Mouse (Mus musculus): ENCODE results near the gene Slc36a2. TPM values are rescaled to one million over a fixed set of nuclear protein-coding genes. Genes with fewer than 3 reads are reported as not detected.

Gene Slc36a2
- 0.24 and 0.53 TPM in 2 replicates for polyA plus RNA-seq (2015; fragmentation: Nextera tagmentation; extraction: Ambion mirVana)

DNA sequence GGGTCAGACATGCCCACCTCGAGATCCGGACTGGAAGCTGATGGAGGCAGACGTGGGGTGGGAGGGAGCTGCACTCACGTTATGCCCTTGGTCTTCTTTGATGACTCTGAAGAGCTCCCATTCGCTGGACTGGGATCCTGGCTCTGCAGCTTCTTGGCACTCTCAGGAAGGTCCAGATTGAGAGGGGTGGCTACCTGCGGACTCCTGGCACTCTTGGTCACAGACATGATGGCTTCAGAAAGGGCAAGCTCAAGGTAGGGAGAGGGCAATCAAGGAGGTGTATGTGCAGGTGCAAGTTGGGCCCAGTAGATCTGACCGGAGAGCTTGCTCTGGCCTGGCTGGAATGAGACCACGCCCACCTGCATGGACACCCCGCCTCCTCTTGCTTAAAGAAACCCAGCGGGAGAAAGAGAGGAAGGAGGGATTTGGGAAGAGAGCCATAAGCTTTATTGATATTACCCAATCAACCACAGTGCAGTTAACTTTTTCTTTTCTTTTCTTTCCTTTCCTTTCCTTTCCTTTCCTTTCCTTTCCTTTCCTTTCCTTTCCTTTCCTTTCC is at the start of gene Slc36a2:
Gene Slc36a2, minus strand, starts transcription at position 345 of the 559 bp plus-strand sequence.
- DNase-seq (ENCODE audit: low spot score): no peak

DNA sequence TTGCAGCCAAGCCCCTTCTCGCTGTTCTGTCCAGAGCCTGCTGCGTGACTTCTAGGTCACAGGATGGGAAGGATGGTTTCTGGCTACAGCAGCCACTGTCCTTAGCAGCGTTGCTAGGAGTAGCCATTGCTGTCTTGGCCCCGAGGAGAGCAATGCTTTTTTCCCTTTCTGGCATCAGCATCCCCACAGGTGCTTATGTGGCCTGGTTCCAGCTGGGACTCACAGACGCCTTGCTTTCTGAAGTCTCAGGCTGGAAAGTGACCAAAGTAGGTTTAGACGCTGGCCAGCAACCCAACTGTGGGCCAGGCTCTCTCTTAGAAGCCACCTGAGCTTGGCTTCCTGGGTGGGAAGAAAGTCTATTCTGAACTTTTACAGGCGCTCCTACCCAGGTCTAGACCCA is 49.4 kb upstream of the Slc36a2 start:
- no peak for DNase-seq (ENCODE audit: low spot score)

DNA sequence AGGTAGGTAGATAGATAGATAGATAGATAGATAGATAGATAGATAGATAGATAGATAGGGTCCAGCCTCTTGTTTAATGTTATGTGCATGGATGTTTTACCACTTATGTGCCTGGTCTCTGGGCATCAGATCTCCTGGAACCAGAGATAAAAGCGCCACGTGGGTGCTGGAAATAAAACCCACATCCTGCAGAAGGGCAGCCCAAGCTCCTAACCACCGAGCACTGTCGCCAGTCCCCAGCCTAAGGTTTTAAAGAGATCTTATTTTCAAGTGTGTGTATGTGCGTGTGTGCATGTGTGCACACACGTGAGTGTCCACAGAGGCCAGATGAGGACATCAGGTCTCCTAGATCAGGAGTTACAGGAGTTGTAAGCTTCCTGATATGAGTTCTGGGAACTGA is 46.2 kb upstream of the Slc36a2 start:
- no peak for DNase-seq (ENCODE audit: low spot score)

DNA sequence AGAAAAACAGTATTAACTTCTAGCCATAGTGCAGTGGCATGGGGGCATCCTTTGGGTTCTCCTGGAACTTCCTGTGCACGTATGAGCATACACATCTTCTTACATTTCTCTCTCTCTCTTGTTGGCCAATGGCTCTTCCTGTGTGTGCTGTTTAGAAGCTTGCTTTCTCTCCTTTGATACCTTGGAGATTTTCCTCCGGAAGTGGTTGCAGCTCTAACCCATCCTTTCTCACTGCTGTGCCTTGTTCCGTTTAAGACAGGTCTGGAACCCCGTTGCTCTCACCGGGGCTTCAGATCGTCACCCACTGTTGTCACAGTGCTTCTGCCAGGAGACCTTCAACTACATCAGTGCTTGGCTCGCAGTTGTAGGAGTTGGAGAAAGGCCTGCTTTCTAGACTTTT is 36.4 kb upstream of the Slc36a2 start:
- peak; percentile 36 for DNase-seq (ENCODE audit: low spot score)

DNA sequence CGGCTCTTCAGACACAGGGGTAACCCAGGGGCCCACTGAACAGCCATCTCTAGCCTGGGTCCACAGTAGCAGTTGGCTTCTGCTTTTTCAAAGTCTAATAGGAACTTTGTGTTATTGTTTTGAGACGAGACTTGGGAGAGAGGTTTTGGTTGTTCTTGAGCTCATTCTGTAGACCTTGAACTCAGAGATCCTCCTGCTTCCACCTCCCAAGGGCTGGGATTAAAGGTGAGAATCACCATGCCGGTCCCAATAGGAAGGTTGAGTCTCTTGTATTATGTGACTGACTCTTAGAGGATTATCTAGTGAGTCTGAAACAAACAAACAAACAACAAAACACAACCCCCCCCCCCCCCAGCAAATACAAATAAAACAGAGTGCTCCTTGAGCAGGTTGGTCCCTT is 33.6 kb upstream of the Slc36a2 start:
- no peak for DNase-seq (ENCODE audit: low spot score)

DNA sequence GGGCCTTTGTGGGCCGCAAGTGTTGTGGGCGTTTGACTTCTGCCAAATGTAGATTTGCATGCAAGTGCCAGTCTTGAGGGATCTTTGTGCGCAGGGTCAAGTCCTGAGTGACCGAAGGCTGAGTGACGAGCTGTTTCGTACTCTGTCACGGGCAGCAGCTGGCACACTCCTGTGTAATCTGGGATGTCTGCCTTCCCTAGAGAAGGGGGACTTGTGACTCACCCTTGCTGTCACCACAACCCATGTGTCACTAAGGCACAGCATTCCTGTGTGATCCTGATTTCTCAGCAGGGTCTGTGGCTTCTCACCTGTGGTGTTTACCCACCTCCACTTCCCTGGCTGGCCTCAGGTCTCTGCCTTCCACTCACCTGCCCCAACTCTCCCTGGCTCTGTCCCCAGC is 33.0 kb upstream of the Slc36a2 start:
- no peak for DNase-seq (ENCODE audit: low spot score)

DNA sequence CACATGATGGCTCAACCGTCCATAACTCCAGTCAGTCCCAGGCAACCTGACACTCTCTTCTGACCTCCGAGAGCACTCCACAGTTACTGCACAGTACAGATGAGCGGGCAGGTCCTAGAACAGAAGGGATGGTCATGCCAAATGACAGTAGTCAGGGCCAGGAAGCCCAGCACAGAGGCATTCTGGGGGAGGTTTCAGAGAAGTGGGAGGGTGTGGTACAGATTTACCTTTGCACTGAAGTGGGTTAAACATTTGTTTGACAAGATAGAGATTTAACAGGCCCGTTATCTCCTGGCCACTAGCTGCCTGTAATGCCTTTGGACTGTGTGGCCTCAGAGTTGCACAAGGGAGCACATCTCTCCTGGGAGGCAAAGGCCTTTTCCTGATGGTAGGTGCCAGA is 32.5 kb upstream of the Slc36a2 start:
- DNase-seq (ENCODE audit: low spot score): no peak

DNA sequence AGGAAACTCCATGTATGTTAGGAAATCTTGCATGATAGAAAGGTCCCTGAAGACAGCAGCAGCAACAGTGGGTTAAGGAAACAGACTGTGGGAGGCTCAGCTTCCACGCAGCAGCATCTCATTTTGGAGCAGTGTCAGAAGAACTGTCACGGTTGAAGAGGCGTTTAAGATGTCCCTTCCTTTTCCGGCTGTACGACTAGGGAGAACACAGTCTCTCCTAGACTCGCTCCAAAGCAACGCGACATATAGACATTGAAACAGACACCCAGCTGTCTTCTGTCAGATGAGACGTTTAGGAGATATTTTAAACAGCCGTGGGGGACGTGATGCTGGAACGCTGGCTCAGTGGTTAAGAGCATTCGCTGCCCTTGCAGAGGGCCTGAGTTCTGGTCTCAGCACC is 32.0 kb upstream of the Slc36a2 start:
- no peak for DNase-seq (ENCODE audit: low spot score)

DNA sequence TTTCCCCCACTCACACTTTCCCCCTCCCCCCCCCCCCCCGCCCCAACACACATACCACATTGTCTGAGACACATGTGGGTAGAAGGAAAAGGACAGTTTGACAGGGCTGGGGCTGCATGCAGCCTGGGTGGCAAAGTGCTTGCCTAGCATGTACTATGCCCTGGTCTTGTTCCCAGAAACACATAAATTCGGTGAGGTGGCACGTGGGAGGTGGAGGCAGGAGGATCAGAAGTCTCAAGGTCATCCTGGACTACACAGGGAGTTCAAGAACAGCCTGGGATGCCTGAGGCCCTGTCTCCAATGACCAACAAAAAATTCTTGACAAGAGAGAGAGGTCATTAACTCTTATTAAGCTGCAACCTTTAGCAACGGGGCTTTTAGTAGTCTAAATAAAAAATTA is 31.2 kb upstream of the Slc36a2 start:
- DNase-seq (ENCODE audit: low spot score): no peak

DNA sequence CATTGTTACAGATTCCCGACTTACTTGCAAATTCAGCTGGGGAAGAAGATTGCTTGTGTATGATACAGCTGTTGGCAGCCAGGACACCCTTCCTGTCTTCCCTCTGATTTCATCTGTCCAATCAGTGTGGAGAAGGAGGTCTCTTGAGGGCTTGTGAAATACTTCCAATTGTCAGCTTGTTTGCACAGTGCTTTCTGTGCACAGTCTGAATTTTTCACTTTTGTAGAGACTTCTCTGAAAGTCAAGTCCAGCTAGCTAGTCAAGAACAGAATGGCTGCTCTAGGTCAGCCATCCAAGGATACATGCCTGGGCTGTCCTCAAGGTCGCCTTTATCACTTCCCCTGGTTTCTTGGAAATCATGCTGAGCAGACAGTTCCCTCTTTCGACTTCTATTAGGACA is 30.1 kb upstream of the Slc36a2 start:
- no peak for DNase-seq (ENCODE audit: low spot score)

DNA sequence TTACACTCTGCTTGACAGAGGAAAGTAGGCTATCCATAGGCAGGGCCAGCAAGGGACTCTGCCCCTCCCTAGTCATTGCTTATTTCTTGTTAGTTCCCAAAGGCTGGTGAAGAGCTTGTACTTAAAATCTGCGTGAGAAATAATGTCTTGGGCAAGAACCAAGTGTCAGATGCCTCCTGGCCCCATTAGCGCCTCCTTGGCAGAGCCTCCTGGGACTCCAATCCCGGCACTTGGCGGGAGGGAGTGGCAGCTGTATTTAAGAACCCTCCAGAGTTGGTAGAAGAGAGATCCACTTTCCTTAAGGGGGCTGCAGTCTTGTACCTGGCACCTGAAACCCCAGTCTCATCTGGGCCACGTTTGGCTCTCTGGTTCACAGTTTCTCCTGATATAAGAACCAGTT is 29.3 kb upstream of the Slc36a2 start:
- no peak for DNase-seq (ENCODE audit: low spot score)

DNA sequence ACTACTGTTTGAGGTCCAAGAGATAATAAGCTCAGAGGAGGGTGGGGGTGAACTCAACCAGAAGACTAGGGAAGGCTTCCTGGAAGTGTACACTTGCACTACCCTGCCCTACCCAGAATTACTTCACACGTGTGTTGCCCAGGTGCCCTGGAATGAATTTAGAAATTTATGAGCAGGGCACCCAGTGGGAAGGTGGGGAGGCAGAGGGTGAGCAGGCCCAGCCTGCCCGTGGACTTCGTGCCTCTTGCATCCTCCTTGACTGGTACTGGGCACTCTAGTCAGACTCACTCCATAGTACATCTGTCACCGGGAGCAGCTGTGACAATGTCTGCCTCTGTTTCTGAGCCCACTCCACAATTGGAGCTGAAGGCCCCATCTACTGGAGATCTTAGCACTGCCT is 28.6 kb upstream of the Slc36a2 start:
- DNase-seq (ENCODE audit: low spot score): no peak

DNA sequence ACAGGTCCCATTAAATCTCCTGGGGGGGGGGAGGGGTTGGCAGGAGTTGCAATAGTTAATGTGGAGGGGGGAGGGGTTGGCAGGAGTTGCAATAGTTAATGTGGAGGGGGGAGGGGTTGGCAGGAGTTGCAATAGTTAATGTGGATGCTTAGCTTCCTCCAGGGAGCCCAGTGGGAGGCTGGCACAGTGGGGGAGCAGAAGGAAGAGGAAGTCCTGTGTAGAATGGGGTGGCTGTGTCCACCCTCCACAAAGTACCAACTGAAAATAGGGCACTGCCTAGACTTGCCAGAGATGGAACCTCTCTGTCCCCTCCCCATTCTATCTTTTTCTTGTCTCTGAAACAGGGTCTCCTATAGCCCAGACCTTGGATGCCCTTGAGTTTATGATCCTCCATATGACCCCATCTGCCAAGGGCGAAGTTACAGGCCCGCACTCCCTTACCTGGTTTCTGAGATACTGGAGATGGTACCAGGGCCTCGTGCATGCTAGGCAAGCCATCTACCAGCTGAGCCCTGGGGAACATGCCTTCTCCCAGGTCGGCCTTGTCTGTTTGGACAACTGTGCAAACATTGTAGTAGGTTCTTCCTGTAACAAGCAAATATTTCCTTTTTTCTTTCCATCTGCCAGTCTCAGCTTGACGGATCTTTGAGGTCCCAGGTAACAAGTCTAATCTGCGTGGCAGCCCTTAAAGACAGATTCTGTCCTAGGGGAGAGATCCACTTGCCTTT is 24.9 kb upstream of the Slc36a2 start:
- no peak for DNase-seq (ENCODE audit: low spot score)

DNA sequence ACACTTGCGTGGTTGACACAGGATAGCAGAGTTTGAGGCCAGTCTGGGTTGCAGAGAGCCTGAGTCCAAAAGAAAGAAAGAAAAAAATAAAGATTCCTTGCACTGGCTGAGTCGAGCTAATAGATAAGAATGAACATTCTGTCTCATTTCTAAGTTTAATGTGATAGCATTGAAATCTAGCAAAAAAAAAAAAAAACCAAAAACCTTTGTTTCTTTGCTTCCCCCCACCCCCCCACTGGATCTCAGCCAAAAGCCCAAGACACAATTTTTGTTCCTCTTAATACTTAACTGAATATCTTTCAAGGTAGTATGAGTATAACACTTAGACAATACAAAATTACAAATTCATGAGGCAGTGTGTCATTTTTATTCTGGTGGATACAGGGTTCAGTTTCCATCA is 24.2 kb upstream of the Slc36a2 start:
- no peak for DNase-seq (ENCODE audit: low spot score)

DNA sequence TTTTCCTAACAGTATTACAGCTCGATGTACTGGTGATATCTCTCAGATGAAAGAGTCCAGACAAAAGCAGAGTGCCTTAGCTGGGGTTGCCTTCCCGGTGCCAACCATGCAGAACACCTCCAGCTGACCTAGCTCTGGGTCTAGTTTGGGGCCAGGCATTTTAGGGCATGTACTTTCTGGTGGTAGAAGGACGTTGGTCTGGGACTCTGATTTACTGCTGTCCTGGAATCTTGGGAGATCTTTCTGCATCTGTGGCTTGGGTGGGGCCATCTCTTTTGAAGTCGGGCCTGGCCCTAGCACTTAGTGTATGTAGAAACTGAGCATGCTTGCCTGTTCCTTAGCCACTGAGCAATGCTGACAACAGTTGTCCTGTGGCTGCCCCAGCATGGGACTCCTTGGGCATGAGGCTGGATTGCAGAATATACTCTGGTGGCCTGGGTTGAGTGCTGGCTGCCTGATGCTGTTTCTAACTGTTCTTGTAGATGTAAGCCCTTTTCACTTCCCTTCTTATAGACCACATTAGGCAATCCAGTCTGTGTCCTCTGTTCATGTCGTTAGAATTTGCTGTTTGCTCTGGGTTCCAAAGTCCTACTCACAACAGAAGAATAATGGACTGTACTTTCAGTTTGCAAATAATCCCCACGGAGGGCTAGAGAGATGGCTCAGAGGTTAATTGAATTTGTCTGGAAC is 23.3 kb upstream of the Slc36a2 start:
- no peak for DNase-seq (ENCODE audit: low spot score)

DNA sequence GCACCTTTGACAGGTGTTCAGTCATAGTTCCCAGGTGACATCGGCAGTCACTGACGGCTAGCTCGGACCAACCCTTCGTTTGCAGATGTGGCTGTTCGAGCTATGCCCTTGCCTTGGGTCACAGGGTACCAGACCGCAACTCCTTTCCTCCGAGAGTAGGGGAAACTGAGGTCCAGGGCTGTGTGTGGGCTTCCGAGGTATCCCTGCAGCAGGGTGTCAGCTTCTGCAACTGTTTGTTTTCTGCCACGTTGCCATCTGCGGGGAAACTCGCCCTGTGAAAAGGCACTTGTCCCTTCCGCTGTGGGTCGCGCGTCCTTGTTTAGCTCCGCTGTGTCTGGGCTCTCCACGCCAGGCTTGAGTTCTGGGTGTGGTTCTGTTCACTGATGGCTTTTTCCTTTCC is 19.7 kb upstream of the Slc36a2 start:
- no peak for DNase-seq (ENCODE audit: low spot score)

DNA sequence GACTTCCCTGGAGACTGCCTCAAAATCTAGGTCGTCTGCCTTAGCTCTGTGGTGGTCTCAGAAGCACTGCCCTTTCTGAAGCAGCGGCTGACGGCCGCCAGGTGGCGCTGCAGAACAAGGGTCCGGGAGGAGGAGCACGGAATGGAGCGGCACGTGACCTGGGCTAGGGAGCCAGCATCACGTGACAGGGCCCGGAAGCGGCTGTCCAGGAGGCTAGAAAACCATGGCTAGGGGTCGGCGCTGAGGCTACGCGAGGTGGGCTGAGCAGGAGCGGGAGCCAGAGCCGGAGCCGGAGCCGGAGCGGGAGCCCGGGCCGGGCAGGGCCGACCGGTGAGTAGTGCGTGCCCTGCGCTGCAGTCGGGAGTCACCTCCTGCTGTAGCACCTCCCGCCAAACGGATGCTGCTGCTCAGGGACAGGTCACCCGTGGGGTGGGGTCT is 19.3 kb upstream of the Slc36a2 start, which contains the start of gene Slc36a1:
Gene Slc36a1, plus strand, starts transcription at position 192 of the 438 bp plus-strand sequence.
- DNase-seq (ENCODE audit: low spot score): peak; percentile 96

DNA sequence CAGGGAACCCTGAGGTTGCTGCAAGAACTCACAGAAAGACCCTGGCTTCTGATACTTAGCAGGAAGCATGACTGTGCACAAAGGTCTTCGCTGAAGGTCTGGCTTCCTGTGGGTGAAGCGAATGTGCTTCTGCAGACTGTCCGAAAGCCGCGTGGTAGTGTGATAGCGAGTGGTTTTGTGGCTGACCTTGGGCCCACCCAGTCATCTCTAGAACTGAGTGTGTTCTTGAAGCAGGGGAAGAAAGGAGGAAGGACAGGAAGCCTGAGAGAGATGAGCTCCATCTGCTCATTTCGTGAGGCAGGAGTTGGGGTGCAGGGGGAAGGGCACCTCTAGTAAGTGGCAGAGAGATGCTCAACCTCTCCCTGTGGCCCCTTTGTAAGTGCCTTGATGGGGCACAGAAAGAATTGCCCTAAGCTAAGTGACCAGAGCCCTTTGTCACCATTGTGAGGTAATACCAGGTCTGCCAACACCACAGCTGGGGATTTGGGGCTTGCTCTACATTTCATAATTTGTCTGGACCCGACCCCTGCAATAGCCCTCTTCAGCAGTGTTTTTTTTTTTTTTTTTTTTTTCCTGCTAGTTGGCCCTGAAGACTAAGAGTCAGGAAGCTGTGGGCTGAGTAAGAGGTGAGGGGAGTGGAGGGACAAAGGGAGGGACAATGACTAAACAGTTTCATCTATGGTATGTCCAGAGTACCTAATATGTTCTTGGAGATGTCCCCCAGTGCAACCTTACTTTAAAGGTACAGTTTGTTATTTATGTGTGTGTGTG is 13.0 kb upstream of the Slc36a2 start:
- peak; percentile 10 for DNase-seq (ENCODE audit: low spot score)

DNA sequence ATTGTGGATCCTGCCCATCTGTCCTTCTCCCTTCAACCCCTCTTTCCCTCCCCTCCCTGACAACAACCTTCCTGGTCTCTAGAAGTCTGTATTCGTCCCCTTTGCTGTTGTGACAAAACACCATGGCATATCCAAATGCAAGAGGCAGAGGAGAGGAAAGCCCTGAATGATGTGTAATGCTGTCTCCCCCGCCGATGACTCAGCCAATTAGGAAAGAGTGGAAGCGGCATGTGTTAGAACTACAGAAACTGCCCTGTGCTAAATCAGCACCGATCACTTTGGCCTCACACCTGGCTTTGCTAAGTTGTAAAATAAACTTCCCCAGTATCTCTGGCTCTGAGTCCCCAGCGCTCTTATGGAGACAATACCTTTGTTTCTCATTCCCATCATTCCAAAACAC is 12.2 kb upstream of the Slc36a2 start:
- DNase-seq (ENCODE audit: low spot score): no peak

DNA sequence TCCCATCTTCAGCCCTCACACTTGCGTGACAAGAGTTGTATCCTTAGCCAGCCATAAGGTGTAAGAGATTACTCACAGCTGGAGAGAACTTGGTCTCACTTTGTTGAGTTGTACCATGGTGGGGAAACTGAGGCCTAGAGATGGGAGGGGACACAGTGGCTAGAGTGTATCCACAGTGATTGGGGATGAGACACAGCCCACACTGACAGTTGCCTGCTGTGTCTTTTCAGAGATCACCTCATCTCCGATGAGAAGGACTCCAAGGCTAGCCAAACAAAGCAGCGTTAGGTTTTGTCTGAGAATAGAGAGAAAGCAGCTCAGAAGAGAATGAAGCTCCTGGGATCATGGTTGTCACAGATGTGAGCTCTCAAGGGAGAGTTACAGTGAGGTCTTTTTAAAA is 5.3 kb upstream of the Slc36a2 start:
- no peak for DNase-seq (ENCODE audit: low spot score)

DNA sequence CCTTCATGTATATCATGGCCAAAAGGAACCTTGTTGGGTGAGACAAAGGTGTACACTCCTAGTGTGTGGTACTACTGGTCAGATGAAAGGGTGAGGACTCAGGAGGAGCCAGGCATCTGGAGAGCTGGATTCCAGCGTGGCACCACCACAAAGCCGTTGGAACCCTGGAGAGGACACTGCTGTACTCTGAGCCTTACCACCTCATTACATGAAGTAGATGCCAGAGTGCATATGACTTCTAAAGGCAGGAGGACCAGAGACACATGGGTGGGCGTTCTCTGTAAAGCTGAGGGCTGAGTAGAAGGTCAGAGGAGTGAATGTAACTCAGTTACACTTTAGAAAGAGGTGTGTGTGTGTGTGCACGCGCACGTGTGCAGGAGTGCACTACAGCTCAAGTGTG is 2.9 kb upstream of the Slc36a2 start:
- no peak for DNase-seq (ENCODE audit: low spot score)

DNA sequence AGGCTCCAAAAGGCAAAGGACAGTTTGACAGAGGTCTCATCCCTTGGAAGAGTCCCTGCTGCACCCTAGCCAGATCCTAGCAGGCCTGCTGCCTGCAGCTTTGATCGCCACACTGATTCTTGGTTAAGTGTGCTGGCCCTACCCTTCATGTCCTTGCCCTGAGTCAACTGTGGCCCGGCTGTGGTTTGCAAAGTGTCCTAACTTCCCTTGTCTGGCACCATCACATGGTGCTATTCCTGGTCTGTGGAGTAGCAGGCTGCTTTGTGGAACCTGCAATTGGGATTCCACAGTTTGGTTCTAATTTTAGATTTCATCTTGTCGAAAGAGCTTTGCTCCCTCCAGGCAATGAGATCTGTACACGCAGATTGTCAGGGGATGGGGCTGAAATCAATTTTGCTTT is 2.4 kb upstream of the Slc36a2 start:
- DNase-seq (ENCODE audit: low spot score): no peak

All from thymus, postnatal 0 days (tissue).